Mouse (Mus musculus) stomach, embryonic 14.5 days (tissue): ENCODE results near the gene Heyl. TPM values are rescaled to one million over a fixed set of nuclear protein-coding genes. Genes with fewer than 3 reads are reported as not detected.

Experiments used
- ATAC-seq: fragments of 200-750 bp; cut with Nextera tagmentation; 2 replicates; pipeline ENCODE4 v1.8.0; 2017; ENCODE audit warnings: low read depth, moderate TSS enrichment; ENCODE audit not compliant: insufficient number of reproducible peaks, insufficient read depth, low FRiP score
- H3K27ac ChIP-seq: fragments of 300-500 bp; sonication (generic); 2 replicates; pipeline ENCODE4 v1.5.1; 2014; ENCODE audit warnings: mild to moderate bottlenecking, low read length, moderate library complexity, mixed read lengths
- H3K27me3 ChIP-seq: fragments of 300-500 bp; sonication (generic); 2 replicates; pipeline ENCODE4 v1.6.1; 2014; ENCODE audit warnings: low read length, control low read depth, mixed read lengths; ENCODE audit not compliant: control insufficient read depth, insufficient read depth
- H3K36me3 ChIP-seq: fragments of 300-500 bp; sonication (generic); 2 replicates; pipeline ENCODE4 v1.6.1; 2014; ENCODE audit warnings: mild to moderate bottlenecking, control low read depth, low read length, moderate library complexity, mixed read lengths; ENCODE audit not compliant: control insufficient read depth, insufficient read depth
- H3K4me1 ChIP-seq: fragments of 300-500 bp; sonication (generic); 2 replicates; pipeline ENCODE4 v1.6.1; 2014; ENCODE audit warnings: low read length, control low read depth, mixed read lengths; ENCODE audit not compliant: control insufficient read depth, insufficient read depth
- H3K4me2 ChIP-seq: fragments of 300-500 bp; sonication (generic); replicated peaks from 2 replicates; pipeline ENCODE4 v1.6.1; 2014; ENCODE audit warnings: low read depth, low read length, control low read depth
- H3K4me3 ChIP-seq: fragments of 300-500 bp; sonication (generic); 2 replicates; pipeline ENCODE4 v1.5.1; 2014; ENCODE audit warnings: low read depth, low read length, control low read depth
- H3K9ac ChIP-seq: fragments of 300-500 bp; sonication (generic); replicated peaks from 2 replicates; pipeline ENCODE4 v1.6.1; 2014; ENCODE audit warnings: low read depth, mild to moderate bottlenecking, control low read depth, low read length, moderate library complexity, mixed read lengths
- H3K9me3 ChIP-seq: fragments of 300-500 bp; sonication (generic); 2 replicates; pipeline ENCODE4 v1.6.1; 2016; ENCODE audit warnings: low read depth, low read length, control low read depth; ENCODE audit not compliant: control insufficient read depth
- WGBS: fragments of 180-500 bp; shearing (Covaris S2); extraction: QIAGEN DNeasy Blood & Tissue Kit; methylation state at CpG from one replicate; pipeline ENCODE4 v1.1.7; 2014; 5-methylcytosine and 5-hydroxymethylcytosine counted together
- polyA plus RNA-seq: library from polyadenylated mRNA; unstranded; fragments of >200 nt; fragmentation: Nextera tagmentation; extraction: Ambion mirVana; gene quantifications from 2 replicates; pipeline ENCODE4 v1.2.1, GENCODE M21; 2014

Gene Heyl
- polyA plus RNA-seq, 1 experiment from 2014 or later: 20.6 TPM

DNA sequence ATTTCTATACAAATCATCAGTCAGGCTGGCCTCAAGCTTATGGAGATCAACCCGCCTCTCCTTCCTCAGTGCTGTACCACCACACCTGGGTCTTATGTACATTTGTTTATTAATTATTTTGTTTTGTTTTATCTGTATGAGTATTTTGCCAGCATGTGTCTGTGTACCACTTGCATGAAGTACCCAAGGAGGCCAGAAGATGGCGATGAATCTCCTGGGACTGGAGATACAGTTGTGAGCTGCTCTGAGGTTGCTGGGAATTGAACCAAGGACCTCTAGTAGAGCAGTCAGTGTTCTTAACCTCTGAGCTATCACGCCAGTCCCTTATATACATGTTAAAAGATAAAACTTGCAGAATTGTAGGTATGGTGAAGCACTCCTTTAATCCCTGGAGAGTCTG lies 10.0 kb upstream of the Heyl start:
- Histone ChIP-seq H3K4me2 (no peak overlapping the region), H3K27ac (no peak overlapping the region), H3K36me3 (no peaks in the 10 kb centered on the region), H3K4me1 (peaks cover 20% of the 10 kb centered on the region), H3K9me3 (no peaks in the 10 kb centered on the region), H3K9ac (no peak overlapping the region), H3K4me3 (no peak overlapping the region), H3K27me3 (no peaks in the 10 kb centered on the region)
- 56% methylated on average over 3 of the region's 3 CpGs for WGBS
- ATAC-seq: no peak

DNA sequence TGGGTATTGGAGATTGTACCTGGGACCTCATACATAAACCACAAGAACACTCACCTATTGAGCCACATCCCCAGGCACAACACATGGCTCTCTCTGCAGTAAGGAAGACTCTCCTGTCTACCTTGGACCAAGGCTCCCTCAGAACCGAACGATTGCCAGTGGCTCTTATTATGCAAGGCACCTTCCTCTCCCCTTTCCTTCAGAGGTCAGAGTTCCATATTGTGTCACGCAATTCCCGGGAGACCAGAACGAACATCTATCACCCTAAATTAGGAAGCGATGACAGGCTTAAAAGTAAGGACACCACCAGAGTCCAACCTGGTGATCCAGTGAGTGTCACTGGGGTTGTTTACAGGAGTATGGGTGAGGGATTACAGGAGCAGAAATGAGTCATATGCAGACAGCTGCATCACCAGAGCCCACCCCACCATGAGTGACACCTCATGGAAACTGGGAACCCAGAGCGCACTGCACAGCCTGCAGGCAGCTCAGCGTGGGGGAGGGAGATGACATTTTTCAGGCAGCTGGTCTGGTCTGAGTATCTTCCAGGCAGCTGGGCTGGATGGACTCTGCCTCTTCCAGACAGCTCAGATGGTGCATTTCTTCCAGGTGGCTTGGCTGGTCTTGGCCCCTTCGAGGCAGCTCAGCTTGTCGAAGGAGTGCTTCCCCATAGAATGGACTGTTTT lies 7.5 kb upstream of the Heyl start:
- H3K4me1 ChIP-seq: peaks cover 25% of the 10 kb centered on the region
- peak; percentile 51; the same call in 1 of the 2 replicates for ATAC-seq
- no peaks in the 10 kb centered on the region for H3K27me3 ChIP-seq
- no peak overlapping the region for H3K9ac ChIP-seq
- 37% methylated on average over 10 of the region's 10 CpGs for WGBS
- H3K27ac ChIP-seq: no peak overlapping the region
- no peaks in the 10 kb centered on the region for H3K36me3 ChIP-seq
- H3K4me3 ChIP-seq: no peak overlapping the region
- H3K4me2 ChIP-seq: no peak overlapping the region
- no peaks in the 10 kb centered on the region for H3K9me3 ChIP-seq

DNA sequence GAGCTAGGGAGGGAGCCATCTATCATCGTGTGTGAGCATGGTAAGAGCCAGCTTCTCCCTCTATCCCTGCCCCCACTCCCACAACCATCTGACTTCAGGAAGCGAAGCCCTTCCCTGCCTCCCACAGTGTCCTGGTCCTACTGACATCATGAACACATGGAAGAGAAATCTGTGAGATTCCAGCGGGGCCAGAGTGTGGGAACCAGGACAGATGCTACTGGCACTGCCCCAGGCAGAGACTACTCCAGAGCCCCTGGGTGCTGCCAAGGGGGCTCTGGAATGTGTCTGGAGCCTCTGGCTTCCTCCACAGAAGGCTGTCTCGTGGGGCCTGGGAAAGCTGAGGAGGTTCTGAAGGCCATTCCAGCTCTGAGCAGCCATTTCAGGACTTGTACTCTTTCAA lies 5.6 kb upstream of the Heyl start:
- Histone ChIP-seq H3K27me3 (no peaks in the 10 kb centered on the region), H3K4me2 (no peak overlapping the region), H3K4me1 (peaks cover 25% of the 10 kb centered on the region), H3K4me3 (no peak overlapping the region), H3K27ac (peak overlapping the region; percentile 58; the same call in 1 of the 2 replicates), H3K9ac (no peak overlapping the region), H3K9me3 (no peaks in the 10 kb centered on the region), H3K36me3 (no peaks in the 10 kb centered on the region)
- ATAC-seq: peak; percentile 36; the same call in 1 of the 2 replicates
- WGBS: 25% methylated on average over 4 of the region's 4 CpGs

DNA sequence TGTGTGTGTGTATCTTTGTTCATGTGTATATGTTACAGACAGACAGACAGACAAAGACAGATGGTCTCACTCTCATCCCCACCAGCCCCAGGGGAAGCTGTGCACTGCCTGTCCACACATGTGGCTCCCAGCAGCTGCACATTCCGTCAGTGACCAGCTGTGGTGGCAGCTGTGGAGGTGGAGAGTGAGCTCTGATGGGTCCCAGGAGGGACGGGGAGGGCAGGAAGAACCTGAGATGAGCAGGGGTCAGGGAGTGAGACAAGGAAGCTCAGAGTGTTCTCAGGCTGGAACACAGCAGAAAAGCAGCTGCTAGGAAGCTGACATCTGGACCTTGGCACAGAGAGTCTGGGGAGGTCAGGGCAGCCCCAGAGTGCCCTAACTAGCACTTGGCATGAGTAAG lies 5.1 kb upstream of the Heyl start:
- WGBS: 26% methylated on average over 2 of the region's 2 CpGs

DNA sequence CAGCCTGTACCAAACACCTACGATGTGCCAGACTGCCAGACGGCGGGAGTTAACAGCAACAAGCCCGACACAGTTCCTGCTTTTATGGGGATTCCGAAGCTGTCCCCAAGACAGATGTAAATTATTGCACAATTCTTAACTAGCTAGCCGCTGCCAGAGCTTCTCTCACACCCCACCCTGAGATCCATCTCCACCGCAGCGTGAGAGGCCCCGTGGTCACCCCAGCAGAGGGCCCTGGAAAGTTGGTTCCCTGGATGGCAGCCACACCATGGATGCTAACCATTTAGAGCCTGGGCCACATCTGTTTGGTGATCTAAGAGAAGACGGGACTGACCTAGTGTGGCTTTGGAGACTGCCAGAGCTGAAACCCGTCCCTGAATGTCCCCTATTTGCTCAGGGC lies 4.2 kb upstream of the Heyl start:
- Histone ChIP-seq H3K9ac (no peak overlapping the region), H3K27ac (no peak overlapping the region)

More for the DNA sequence above, 5.1 kb upstream of the Heyl start:
- Histone ChIP-seq H3K36me3 (no peaks in the 10 kb centered on the region), H3K9me3 (no peaks in the 10 kb centered on the region), H3K4me2 (peak overlapping the region; percentile 18; the same call in 1 of the 2 replicates), H3K9ac (no peak overlapping the region), H3K27ac (peak overlapping the region; percentile 58), H3K4me1 (peaks cover 29% of the 10 kb centered on the region), H3K4me3 (no peak overlapping the region), H3K27me3 (no peaks in the 10 kb centered on the region)
- ATAC-seq: no peak

DNA sequence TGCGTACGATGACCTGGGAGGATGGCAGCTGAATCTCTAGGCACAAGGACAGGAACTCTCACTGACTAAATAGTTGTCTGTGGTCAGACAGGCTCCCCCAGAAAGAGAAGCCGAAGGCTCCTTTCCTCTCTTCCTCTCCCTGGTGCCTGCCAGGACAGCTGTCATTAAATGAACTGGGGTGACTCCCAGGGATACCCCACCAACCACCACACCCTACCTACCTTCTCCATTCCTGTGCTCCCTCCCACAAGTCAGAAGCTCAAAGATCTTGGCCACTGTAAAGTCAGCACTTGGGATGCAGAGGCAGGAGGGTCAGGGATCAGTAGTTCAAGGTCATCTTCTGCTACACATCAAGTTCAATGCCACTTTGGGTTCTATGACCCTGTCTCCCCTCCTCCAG lies 515 bp upstream of the Heyl start:
- H3K9ac ChIP-seq: no peak overlapping the region
- H3K4me3 ChIP-seq: no peak overlapping the region
- H3K36me3 ChIP-seq: no peaks in the 10 kb centered on the region
- ATAC-seq: no peak
- peak overlapping the region; percentile 87; the same call in 1 of the 2 replicates for H3K4me2 ChIP-seq
- peaks cover 16% of the 10 kb centered on the region for H3K4me1 ChIP-seq
- no peak overlapping the region for H3K27ac ChIP-seq
- no peaks in the 10 kb centered on the region for H3K27me3 ChIP-seq
- H3K9me3 ChIP-seq: no peaks in the 10 kb centered on the region
- 55% methylated on average over 3 of the region's 3 CpGs for WGBS

More for the DNA sequence above, 4.2 kb upstream of the Heyl start:
- H3K4me1 ChIP-seq: peaks cover 32% of the 10 kb centered on the region
- no peaks in the 10 kb centered on the region for H3K36me3 ChIP-seq
- H3K4me2 ChIP-seq: no peak overlapping the region
- no peak overlapping the region for H3K4me3 ChIP-seq
- no peaks in the 10 kb centered on the region for H3K27me3 ChIP-seq
- no peaks in the 10 kb centered on the region for H3K9me3 ChIP-seq
- ATAC-seq: no peak
- 66% methylated on average over 11 of the region's 11 CpGs for WGBS

DNA sequence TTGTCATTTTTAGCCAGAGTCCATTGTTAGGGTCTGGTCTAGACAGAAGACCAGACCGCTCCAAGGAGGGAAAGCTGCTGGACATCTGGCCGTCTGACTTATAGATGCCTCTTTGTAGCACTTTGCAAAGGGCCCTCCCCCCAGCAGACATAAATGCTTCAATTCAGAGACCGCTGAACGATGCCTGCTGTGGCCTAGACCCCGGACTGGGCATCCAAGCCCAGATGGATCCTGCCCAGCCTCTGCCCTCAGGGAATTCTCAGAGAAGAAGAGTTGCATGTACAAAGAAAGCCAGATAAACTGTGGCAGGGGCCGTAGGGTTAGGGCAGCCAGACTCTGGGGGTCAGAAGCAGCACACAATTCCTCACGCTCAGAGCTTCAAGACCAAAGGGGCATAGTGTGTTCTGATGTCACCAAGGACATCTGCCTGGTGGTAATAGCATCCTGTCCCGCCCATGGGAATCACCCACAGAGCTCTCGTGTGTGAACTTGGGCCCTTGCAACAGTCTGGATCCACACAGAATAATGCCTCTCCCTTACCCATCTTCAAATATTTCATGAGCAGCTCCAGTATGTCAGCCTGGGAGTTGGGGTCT lies 2.6 kb downstream of the Heyl start:
- WGBS: 73% methylated on average over 9 of the region's 9 CpGs
- ATAC-seq: no peak
- Histone ChIP-seq H3K36me3 (no peaks in the 10 kb centered on the region), H3K9ac (no peak overlapping the region; the same call in 1 of the 2 replicates), H3K27me3 (no peaks in the 10 kb centered on the region), H3K4me1 (peaks cover 25% of the 10 kb centered on the region), H3K4me3 (peak overlapping the region; percentile 0; the same call in 1 of the 2 replicates), H3K9me3 (no peaks in the 10 kb centered on the region), H3K27ac (no peak overlapping the region), H3K4me2 (peak overlapping the region; percentile 17; the same call in 1 of the 2 replicates)

DNA sequence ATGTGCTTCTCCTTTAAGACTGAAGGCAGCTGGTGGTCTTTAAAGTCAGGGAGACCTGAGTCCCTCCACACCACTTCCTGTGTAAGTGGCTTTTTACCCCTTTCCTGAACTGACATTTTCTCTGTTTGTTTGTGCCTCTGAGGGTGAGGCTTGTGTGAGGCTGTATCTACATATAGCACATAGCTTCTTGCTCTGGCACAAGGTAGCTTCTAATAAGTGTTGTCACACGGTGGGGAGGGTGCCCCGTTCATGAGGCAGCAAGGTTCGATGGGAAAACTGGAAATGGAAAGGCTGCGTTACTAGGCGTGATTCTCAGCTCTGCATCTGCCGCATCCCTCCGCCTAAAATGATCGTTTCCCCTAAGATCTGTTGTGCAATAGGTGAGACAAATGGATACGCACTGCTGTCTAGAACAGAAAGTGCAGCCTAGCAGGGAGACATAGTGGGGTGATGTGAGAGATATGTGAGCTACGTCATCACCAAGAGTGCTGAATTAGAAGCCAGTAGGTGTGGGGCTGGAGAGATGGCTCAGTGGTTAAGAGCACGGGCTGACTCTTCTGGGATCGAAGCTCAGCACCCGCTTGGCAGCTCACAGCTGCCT lies 3.2 kb downstream of the Heyl start:
- Histone ChIP-seq H3K4me2 (peak overlapping the region; percentile 17), H3K27ac (peak overlapping the region; percentile 17; the same call in 1 of the 2 replicates), H3K4me3 (no peak overlapping the region), H3K36me3 (no peaks in the 10 kb centered on the region), H3K4me1 (peaks cover 25% of the 10 kb centered on the region), H3K9ac (no peak overlapping the region), H3K9me3 (no peaks in the 10 kb centered on the region), H3K27me3 (no peaks in the 10 kb centered on the region)
- WGBS: 78% methylated on average over 13 of the region's 13 CpGs
- ATAC-seq: no peak
